Mouse (Mus musculus) E14TG2a.4 (cell line): Measurements from ENCODE around the gene Abcb6.

Experiments used
- CTCF ChIP-seq: conservative IDR thresholded peaks from 2 replicates; pipeline ENCODE4 v1.5.1; 2014; ENCODE audit warnings: low read length
- NANOG ChIP-seq: IDR thresholded peaks from 2 replicates; pipeline ENCODE4 v1.6.1; 2014; ENCODE audit warnings: borderline replicate concordance, low read length, mixed read lengths

DNA sequence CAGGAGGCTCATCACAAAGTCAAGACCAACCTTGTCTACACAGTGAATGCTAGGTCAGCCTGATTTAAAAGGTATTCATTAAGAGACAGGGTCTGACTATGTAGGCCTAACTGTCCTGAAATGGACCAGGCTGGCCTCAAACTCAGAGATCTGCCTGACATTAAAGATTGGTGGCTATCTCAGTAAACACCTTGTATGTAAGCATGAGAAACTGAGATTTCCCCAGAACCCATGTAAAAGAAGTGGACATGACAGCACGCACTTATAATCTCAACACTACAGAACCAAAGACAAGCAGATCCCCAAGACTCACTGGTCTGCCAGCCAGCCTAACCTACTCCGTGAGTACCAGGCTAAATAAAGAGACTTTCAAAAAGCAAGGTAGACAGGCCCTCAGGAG lies 41.7 kb downstream of the Abcb6 start:
- TF ChIP-seq CTCF (no peak), NANOG (no peak)
